Mouse (Mus musculus): Measurements from ENCODE around the gene Fam193a.

Gene Fam193a

GRCm38 (mm10) chr5:34369341-34370021, at the start of gene Fam193a:
TSS of gene Fam193a (plus strand) at chr5:34369933.
- peak; percentile 96 to 98 for DNase-seq (ENCODE audit: low spot score in 2 of 2)

GRCm38 (mm10) chr5:34321236-34321635, 48.5 kb upstream of the Fam193a start:
- no peak for DNase-seq (ENCODE audit: low spot score in 2 of 2)

GRCm38 (mm10) chr5:34325286-34325685, 44.4 kb upstream of the Fam193a start:
- no peak for DNase-seq (ENCODE audit: low spot score in 2 of 2)

GRCm38 (mm10) chr5:34326249-34326691, 43.5 kb upstream of the Fam193a start:
- no peak for DNase-seq (ENCODE audit: low spot score in 2 of 2)

- no peak for DNase-seq (ENCODE audit: low spot score in 2 of 2)
Observed at GRCm38 (mm10) chr5:34326875-34327576, 42.7 kb upstream of the Fam193a start.

- DNase-seq (ENCODE audit: low spot score in 2 of 2) = no peak
Observed at GRCm38 (mm10) chr5:34330136-34330535, 39.6 kb upstream of the Fam193a start.

GRCm38 (mm10) chr5:34334081-34334480, 35.7 kb upstream of the Fam193a start:
- DNase-seq (ENCODE audit: low spot score in 2 of 2) = no peak

GRCm38 (mm10) chr5:34335539-34336096, 34.1 kb upstream of the Fam193a start:
- no peak for DNase-seq (ENCODE audit: low spot score in 2 of 2)

GRCm38 (mm10) chr5:34336097-34336774, 33.5 kb upstream of the Fam193a start, which contains the start of gene Rnf4:
TSS of gene Rnf4 (plus strand) at chr5:34336289.
- peak; percentile 97 for DNase-seq (ENCODE audit: low spot score in 2 of 2)

GRCm38 (mm10) chr5:34336775-34337450, 32.8 kb upstream of the Fam193a start:
- DNase-seq (ENCODE audit: low spot score in 2 of 2) = peak; percentile 43 to 54

- DNase-seq (ENCODE audit: low spot score in 2 of 2) = no peak
Observed at GRCm38 (mm10) chr5:34340246-34340645, 29.5 kb upstream of the Fam193a start.

- no peak for DNase-seq (ENCODE audit: low spot score in 2 of 2)
Observed at GRCm38 (mm10) chr5:34352084-34352631, 17.6 kb upstream of the Fam193a start.

- no peak for DNase-seq (ENCODE audit: low spot score in 2 of 2)
Observed at GRCm38 (mm10) chr5:34360261-34360660, 9.5 kb upstream of the Fam193a start.

GRCm38 (mm10) chr5:34363115-34363514, 6.6 kb upstream of the Fam193a start:
- DNase-seq (ENCODE audit: low spot score in 2 of 2) = no peak

GRCm38 (mm10) chr5:34368551-34369290, 1.0 kb upstream of the Fam193a start:
- DNase-seq (ENCODE audit: low spot score in 2 of 2) = no peak

GRCm38 (mm10) chr5:34370022-34370823, 490 bp downstream of the Fam193a start:
- peak; percentile 8 to 38 for DNase-seq (ENCODE audit: low spot score in 2 of 2)

GRCm38 (mm10) chr5:34370840-34371239, 1.1 kb downstream of the Fam193a start:
- DNase-seq (ENCODE audit: low spot score in 2 of 2) = no peak

- no peak for DNase-seq (ENCODE audit: low spot score in 2 of 2)
Observed at GRCm38 (mm10) chr5:34372141-34372540, 2.4 kb downstream of the Fam193a start.

- no peak for DNase-seq (ENCODE audit: low spot score in 2 of 2)
Observed at GRCm38 (mm10) chr5:34372541-34372940, 2.8 kb downstream of the Fam193a start.

- DNase-seq (ENCODE audit: low spot score in 2 of 2) = no peak
Observed at GRCm38 (mm10) chr5:34378787-34379186, 9.1 kb downstream of the Fam193a start.
